Mouse (Mus musculus) spleen, adult 2 months (tissue): Measurements from ENCODE around the gene Mtmr14.

Experiments
- CTCF ChIP-seq: fragments of 200-500 bp; IDR thresholded peaks from 2 replicates; pipeline ENCODE4 v1.5.1; 2011; ENCODE audit warnings: mild to moderate bottlenecking, inconsistent platforms; ENCODE audit not compliant: insufficient read depth, insufficient read length, insufficient replicate concordance; ENCODE audit errors: extremely low read depth
- POLR2A ChIP-seq: fragments of 200-500 bp; IDR thresholded peaks from 2 replicates; pipeline ENCODE4 v1.6.1; 2011; ENCODE audit warnings: low read depth, low read length, inconsistent platforms

- no peak for TF ChIP-seq CTCF
- TF ChIP-seq POLR2A: no peak
These were observed 7.9 kb downstream of the Mtmr14 start for GRCm38 (mm10) chr6:113245585-113245984.
